Mouse (Mus musculus): Measurements from ENCODE around the gene Fam228a.
"Not testable (repeated sequence)": the region's sequence is repeated elsewhere in the genome, so short reads cannot be mapped to it uniquely, and the experiment has no call there.

The Fam228a gene

DNA sequence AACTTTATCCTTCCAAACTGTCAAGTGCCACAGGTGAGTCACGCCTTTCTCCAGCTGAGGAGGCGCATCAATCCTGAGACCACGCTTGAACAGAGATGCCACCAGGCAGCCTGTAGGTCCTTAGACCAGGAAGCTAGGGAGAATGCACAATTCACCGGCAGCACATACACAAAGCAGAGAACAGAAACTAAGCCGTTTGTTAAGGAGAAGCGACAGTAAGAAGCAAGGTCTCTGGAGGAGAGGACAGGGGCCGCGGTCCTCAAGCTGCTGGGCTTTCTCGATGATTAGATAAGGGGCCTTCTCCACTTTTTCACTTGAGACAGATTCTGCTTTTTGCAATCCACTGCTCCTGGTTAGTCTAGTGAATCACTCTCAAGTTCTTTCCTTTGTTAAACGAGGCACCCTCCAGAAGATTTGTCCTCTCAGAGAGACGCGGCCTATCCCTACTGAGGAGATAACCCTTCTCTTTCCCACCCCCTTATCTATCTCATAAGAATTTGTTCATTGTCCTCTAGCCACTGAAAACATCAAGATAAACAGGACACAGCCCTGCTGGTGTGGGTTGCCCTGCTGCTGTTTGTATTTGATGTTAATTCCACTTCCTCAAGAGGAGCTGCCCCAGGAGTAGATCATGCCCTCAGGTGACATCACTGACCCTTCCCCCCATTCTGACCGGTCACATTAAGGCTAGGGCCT is 19.0 kb downstream of the Fam228a start:
- DNase-seq (ENCODE audit: low read depth, low spot score): no peak

DNA sequence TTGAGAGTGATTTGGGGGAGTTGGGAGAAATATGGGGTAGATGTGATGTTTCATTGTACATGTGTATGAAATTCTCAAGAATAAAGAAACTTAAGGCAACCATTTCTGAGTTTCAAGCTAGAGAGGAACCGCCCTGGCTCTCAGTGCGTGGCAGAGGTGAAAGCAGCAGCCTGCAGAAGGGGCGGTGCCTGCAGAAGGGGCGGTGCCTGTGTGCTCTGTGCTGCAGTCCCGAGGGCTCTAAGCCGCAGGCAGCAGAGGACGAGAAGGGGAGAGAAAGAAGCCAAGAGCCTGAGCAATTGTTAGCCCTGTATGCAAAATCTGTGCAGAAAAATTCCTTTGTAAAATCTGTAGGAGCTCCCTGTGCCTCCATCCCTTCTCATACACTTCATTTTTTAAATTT is 20.8 kb downstream of the Fam228a start:
- DNase-seq (ENCODE audit: low read depth, low spot score): no peak

DNA sequence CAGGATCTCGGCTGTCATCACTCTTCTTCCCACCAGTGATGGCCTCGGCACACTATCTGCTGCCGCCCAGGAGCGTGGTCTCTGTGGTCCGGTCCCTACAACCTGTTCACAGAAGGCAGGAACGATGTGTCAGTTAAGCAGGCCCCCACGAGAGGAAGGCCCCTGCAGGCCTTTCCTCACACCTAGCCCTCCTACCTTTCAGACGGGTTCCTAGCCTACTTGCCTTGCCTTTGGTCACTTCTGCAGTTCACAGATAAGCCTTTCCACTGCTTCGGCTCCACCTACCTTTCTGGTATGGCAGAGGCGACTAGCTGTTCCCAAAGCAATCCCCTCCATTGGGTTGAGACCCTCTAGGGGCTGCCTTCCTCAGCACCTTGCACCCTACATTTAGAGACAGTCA is 22.6 kb downstream of the Fam228a start:
- no peak for DNase-seq (ENCODE audit: low read depth, low spot score)

DNA sequence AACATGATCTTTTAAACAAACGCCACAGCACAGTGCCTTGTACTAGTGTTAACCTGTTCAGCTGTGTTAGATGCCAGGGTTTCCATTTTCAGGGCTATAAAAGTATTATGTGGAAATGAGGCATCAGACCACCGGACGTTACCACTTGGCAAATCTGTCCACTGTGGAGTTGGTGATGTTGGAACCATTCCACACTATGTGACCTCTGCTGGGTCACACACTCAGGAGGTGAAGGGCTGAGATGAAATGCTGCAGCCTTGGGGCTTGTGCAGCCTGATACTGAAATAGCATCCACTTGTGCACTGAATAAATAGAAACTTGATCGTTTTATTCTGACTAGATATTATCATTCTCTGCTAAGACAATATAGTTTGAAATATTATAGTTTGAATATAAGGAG is 24.9 kb downstream of the Fam228a start:
- DNase-seq (ENCODE audit: low read depth, low spot score): no peak

DNA sequence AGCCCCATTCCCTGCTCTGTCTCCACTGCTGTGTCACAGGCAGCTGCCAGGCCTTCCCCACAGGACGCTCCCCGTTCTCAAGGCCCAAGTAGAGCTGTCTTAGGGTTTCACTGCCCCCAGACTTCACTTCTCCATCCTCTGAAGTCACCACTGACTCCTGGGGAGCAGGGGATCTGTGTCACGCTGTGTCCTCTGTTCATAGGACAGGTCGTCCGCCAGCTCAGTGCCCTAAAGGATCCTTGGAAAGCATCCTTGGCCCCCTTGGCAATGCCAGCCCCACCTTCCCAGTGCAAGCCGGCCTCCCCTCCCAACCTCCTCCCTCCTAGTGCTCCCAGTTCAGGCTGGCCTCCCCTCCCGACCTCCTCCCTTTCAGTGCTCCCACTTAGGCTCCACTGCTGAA is 28.3 kb downstream of the Fam228a start:
- no peak for DNase-seq (ENCODE audit: low read depth, low spot score)

DNA sequence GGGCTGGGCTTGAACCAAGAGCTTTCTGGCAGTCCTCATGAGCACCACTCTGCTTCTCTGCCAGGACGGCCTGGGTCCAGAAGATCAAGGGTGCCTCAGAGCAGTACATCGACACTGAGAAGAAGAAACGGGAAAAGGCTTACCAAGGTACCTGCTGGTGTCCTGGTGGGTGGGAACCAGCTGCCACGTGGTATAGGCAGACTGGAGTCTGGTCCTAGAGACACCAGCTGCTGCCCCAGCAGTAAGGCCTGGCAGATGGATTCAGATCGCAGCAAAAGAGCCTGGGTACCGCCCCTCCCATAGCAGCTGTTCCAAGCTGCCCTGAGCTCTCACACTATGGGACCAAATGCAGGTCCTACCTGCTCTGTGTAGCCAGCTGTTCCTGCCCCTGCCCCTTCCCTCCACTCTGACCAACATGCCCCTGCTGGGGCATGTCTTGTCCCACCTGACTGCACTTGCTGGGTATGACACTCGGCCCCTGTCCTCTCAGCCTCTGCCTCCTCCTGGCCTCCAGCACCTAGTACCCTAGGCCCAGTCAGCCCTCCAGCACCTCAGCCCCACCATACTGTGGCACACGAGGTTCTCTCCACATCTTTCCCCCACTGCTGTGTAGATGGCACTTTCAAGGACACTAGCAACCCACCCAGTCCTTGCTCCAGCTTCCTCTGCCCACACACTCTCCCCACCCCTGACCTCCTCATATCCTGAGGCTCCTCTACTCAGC is 29.2 kb downstream of the Fam228a start:
- DNase-seq (ENCODE audit: low read depth, low spot score): no peak

DNA sequence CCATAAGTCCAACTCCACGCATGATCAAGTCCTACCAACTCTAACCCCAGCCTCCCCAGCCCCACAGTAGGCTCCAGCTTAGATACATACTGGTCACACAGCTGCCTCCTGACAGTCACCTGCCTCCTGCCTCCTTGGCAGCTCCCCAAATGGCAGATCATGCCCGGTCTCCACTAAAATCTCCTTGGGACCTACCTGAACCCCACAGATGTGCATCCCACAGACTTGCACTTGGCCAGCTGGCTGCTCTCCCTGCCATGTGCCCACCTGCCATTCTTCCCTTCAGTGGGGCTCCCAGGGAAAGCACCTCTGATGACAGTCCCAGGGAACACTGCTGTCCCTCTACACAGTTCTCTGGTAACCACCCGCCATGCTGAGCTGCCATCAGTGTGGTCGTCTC is 29.9 kb downstream of the Fam228a start:
- no peak for DNase-seq (ENCODE audit: low read depth, low spot score)

DNA sequence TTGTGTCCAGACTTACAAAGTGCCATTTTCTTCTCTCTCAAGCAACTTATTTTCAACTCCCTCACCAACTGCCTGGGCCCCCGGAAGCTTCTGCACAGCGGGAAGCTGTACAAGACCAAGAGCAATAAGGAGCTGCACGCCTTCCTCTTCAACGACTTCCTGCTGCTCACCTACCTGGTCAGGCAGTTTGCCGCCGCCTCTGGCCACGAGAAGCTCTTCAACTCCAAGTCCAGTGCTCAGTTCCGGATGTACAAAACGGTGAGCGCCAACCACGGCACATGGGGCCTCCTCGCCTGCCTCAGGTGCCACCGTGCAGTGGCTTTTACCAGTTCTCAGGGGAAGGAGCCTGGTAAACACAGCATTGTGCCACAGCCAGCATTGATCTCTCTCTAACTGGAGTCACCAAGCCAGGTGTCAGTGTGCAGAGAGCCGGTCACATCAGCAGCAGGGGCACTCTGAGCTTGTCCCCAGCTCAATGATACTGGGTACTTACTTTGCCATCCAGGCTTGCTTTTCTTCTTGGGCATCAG is 30.7 kb downstream of the Fam228a start:
- no peak for DNase-seq (ENCODE audit: low read depth, low spot score)

DNA sequence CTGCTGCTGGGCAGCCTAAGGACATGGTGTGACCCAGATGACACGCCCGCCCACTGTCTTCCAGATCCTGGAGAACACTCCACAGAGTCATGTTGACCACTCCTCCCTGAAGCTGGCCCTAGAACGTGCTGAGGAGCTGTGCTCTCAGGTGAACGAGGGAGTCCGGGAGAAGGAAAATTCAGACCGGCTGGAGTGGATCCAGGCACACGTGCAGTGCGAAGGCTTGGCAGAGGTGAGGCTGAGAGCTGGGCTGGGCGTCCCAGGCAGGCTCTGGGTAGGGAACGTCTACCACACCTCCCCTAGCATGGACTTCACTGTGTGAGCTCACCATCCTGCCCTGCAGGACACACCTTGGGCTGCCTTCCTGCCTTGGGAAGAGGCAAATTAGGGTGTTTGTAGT is 31.3 kb downstream of the Fam228a start:
- no peak for DNase-seq (ENCODE audit: low read depth, low spot score)

DNA sequence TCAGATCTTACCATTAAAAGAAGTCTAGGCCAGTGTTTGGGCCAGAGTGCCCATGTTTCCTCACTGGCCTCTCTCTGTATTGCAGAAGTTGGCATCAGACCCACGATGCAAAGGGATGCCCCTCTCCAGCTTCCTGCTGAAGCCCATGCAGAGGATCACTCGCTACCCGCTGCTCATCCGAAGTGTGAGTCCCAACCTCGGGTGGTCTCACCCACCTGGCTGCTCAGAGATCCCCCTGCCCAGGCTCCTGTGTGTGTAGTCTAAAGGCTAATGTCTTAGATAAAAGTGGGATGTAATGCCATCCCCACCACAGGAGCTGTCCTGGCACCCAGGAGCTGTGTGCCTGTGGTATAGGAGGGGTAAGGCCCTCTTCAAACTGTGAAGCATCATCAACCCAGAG is 32.1 kb downstream of the Fam228a start:
- DNase-seq (ENCODE audit: low read depth, low spot score): no peak

DNA sequence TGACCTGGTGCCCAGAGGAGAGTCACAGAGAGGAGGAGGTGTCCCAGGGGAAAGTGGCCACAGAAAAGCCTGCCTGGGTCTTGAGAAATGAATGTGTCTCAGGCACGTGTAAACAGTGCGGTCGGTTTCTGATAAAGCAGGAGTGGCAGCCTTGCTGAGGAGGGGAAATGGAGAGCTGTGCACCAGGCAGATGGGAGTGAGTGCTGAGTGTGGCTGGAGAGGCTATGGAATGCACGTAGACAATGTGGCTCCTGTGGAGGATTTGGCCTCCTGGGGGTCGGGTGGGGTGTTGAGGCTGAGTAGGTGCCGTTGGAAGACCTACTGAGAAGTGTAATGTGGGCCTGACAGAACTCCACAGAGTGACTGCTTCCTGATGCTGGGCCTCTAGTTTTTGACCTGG is 32.6 kb downstream of the Fam228a start:
- DNase-seq (ENCODE audit: low read depth, low spot score): not testable (repeated sequence)

DNA sequence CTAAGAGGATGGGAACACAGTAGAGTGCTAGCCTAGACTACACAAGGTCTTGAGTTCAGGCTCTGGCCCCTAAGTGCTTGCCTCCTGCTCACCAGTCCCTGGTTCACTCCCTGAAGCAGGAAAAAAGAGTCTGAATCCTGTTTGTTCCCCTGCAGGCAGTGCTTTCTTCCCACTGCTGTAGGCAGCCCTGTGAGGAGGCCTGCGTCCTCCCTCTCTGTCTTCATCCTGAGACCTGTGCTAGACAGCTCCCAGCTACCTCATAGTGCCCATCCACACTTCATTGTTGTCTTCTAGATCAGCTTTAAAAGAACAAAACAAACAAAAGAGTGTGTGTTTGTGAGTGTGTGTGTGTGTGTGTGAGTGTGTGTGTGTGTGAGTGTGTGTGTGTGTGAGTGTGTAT is 43.7 kb downstream of the Fam228a start:
- DNase-seq (ENCODE audit: low read depth, low spot score): no peak

DNA sequence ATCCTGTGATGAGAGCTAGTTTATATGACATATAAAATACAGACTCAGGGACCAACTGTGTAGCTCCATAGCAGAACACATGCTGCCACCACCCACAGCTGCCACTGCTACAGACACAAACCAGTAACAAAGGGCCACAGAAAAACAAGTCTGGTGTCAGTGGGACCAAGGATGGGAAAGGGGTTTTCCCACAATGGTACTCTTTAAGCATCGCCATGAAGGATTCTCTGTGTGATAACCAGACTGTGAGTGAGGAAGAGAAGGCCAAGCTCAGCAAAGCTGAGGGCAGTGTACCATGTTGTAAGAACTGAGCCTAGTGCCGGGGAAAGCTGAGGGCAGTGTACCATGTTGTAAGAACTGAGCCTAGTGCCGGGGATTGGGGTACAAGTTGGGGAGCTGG is 47.0 kb downstream of the Fam228a start:
- DNase-seq (ENCODE audit: low read depth, low spot score): no peak

DNA sequence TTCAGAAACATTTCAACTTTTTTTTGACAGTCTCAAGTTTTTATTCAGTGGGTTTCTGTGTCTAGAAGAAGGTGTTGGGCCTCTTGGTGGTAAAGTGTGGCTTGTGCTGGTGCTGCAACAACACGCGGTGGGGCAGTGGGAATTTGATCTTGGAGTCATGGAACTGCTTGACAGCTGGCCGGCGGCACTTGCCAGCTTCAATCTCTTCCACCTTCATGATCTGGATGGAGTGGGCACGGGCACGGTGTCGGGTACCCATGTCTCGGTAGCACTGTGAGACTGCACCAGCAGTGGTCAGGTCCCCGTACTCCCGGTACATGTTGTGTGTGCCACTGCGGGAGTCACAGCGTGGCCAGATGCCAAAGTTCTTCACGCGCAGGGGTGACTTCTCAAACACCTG is 48.9 kb downstream of the Fam228a start:
- no peak for DNase-seq (ENCODE audit: low read depth, low spot score)

DNA sequence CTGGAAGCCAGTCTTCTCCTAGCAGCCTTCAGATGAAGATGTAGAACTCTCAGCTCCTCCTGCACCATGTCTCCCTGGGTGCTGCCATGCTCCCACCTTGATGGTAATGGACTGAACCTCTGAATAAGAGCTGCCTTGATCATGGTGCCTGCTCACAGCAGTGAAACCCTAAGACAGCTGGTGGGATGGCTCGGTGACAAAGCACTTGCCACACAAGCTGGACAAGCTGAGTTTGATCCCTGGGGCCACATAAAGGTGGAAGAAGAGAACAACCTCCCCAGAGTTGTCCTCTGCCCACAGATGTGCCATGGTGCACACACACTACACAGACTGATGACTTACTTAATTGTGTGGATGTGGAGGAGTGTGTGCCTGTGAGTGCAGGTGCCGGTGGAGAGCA is 49.8 kb downstream of the Fam228a start:
- no peak for DNase-seq (ENCODE audit: low read depth, low spot score)

DNA sequence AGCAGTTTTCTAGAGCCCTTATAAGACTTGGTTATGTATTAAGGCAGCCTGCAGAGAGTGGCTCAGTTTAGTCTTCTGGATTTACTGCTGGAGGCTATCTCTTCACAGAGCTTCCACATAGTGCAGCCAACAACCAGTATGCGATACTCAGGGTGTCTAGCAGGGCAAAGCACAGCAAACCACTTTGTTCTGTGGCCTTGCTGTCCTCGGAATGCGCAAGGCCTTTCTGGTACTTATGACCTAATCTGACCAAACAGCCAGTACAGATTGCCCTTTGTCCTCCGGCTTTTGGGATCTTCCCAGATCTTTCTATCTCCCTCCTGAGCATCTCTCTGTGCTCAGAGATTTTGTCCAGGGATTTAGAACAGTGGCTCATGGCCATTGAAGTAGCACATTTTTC is 52.8 kb downstream of the Fam228a start:
- DNase-seq (ENCODE audit: low read depth, low spot score): no peak

DNA sequence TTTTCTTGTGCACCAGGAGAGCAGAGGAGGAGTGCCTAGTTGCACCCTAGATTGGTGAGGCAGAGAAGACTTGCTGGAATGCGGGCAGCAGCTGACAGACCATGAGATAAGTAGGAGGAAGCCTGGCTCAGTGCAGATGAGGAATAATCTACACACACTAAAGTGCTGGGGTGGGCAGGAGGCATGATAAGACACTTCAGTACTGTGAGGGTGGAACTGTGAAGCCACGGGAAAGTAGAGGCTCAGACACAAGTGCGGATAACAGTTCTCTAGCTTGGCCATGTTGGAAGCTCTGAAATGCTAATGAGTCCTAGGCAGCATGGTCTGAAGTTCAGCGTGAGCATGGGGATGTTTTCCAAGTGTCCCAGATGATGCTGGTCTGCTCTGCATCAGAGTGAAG is 58.3 kb downstream of the Fam228a start:
- no peak for DNase-seq (ENCODE audit: low read depth, low spot score)

DNA sequence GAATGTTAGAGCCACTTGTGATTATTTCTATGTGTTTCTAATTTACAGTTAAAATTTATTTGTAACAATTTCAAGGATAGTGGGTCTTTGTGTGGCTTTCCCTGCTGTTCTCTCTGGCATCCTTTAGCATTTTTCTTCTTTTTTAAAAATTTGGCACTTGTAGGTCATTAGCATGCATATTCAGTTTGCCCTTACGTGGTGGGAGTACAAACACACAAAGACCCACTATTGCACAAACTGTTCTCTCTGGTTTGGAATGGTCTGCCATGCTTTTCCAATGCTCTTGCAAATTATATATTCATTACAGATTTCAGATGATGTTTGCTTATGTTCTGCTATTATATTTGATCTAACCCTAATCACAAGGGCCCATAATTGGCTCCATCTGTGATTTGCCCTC is 61.9 kb downstream of the Fam228a start:
- DNase-seq (ENCODE audit: low read depth, low spot score): no peak

DNA sequence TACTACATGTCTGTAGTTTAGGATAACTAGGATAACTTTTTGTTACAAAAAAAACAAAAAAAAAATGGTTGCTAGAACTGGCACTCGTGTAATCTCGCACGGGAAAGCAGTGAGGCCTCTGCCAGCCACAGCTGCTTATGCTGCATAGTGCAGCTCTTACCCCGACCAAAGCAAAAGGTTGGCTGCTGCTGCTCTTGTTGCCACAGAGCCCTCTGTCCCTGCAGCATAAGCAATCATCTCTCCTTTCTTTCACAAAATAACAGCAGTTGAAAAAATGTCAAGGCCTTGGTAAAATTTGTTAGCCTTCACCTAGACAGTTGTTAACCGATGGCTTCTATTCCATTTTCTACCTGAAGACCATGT is 72.6 kb downstream of the Fam228a start:
- DNase-seq (ENCODE audit: low read depth, low spot score): no peak

DNA sequence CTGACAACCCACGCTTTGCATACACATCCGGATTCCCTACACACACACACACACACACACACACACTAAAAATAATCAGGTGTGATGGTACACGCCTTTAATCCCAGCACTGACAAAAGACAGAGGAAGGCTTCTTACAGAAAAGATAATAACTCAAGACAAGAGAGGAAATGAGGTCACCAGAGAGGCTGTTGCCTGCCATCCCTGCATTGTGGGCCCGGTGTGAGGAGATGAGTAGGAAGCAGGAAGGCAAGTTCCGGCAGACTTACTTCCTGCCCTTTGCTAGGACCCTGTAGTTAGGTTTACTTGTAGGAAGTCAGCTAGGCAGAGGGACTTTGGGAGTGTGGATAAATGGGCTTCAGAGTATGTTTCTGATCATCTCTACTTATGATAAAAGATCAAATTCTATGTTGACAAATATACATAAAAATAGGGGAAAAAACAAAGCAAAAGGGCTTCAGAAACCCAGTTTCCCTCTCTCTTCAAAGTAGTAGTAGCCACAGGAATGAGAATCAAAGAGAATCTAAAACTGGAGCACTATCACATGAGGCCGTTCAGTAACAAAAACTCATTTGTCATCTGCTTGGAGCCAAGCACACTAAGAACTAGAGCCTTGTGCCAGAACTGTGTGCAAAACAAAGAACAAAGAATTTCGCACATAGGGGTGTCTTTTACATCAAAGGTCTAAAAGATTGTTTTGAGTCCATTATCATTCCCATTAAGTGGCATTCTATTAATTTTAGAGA is 73.1 kb downstream of the Fam228a start:
- DNase-seq (ENCODE audit: low read depth, low spot score): no peak

Measured in 3T3-L1 (cell line).